Mouse (Mus musculus) spleen, adult 12 weeks (tissue): Measurements from ENCODE around the gene Trak1.

Experiments
- DNase-seq: peaks from one replicate; pipeline ENCODE4 v3.0.0; 2022; ENCODE audit warnings: low spot score

The Trak1 gene

DNA sequence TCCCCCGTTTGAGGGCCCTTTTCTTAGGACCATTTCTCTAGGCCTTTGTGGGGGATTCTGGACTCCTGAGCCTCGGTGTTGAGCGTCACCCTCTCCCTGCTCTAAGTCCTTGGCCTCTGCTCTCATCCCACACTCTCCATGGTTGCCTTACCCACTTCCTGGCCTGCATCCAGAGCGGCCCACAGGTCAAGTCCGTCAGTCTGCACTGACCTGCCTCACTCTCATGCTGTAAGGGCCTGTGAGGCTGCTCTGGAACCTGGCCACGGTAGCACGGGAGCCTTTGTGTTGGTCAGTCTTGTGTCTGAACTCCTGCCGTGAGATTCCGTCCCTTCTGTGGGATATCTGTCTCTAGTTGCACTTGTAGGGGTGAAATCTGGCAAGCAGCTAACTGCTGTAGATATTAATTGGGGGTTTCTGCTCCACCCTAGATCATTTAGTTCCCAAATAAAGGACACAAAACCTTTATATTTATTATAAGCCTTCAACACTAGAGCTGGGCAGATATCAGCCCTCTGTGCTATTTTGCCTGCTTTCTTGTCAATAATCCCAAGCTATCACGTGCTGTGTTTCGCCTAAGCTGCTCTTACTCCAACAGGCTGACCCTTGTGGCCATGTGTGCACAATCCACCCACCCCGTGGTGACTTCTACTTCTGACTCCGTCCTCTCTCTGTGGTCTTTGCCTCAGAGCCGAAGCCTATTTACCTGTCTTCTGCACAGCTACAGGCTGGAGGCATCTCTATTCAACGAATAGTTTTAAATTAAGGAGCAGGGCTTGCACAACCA is 136.6 kb downstream of the Trak1 start:
- no peak for DNase-seq

DNA sequence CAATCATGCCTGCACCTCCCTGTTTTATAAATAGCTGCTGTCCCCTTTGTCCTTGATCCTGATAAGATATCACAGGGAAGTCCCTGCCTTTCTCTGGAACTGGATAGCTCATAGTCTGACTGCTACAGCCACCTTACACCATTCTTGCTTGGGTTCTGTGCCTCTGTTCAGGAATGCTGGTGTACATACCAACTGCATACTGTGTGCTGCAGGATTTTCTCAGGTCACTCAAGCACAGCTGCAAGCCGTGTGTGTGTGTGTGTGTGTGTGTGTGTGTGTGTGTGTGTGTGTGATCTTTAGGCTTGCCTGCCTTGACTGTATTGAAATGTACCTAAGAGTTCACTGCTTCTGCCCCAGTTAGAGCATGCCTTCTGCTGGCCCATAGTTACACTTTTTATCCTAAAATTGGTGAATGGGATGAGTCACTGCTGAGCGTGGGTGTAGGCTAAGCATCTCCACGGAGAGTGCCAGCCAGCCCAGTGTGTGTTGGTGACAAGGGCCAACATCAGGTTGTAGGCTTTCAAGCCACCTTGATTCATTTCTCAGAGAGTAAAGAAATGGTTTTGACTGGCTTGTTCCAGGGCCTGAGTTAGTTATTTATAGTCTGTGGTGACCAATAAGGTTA is 138.1 kb downstream of the Trak1 start:
- DNase-seq, result no peak

DNA sequence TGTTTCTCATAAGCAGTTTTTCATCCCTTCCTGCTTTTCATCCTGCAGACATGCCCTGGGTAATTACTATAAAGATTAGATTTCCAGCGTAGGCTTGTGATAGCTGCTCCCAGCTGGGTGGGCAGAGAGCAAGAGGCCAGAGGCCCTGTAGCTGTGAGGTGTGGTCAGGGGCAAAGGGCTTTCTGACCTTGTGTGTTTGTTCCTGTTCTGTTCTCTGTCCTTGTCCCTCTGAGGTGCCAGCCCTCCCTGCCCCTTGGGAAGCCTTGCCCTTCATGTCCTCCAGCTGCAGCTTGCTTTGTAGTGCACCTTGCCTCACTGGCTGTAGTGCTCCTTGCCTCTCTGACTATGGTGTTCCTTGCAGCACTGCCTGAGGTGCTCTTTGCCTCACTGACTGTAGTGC is 139.2 kb downstream of the Trak1 start:
- no peak for DNase-seq

DNA sequence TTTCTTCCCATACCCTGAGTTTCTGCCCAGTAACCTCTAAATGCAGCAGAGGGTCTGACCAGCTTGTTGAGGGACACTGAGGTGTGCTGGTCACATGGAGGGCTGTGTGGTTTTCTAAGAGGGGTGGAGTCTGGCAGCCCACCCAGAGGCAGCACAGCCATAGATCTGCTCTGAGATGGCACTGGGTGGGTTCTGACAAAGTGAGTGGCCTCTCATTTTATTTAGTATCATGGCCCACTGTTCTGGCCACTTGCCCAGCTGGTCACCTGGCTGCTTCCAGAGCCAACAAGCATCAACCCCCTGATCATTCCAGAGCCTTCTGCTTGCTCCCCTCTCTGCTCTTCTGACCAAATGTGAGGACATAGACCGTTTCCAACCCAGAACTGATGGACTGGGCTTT is 144.8 kb downstream of the Trak1 start:
- no peak for DNase-seq

DNA sequence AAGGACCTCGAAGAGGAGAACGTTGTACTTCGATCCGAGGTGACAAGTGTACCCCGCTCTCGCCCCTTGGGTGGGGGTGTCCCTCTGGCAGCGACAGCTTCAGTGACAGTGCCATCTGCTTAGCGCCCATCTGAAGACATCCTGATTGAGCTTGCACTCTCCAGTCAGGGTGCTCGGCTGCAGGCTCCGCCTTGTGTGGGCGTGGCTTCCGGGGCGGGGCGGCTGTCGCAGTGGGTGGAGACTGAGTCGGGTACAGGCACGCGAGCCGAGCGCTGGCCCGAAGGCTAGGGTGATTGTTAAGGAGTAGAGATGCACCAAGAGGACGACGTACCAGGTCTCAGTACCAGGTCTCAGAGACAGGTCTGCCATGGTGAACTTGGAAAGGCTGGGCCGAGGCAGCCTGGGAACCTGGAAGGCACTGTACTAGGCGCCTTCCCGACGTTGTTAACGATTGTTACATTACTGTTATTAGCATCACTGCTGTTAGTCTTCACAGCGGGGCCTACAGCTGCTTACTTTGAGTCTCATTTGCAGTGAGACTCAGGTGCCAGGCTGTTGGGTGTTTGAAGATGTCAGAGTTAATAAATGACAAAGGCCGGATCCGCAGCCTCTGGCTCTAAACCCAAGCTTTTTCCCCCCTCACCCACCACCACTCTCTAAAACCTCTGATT is 146.5 kb downstream of the Trak1 start:
- DNase-seq, result no peak

DNA sequence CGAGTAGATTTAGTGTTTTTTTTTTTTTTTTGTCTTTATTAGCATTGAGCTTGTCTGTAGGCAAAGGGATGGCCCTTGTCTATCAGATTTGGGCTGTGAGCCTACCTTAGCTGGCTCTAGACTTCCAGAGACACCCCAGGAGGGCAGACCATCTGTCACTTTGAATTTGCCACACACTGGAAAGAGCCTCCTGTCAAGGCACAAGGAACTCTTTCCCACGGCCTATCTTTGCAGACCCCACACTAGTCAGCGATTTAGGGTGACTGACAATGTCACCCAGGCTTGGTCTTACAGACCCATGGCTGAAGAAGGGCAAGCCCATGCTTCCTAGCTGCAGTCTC is 147.0 kb downstream of the Trak1 start:
- no peak for DNase-seq

DNA sequence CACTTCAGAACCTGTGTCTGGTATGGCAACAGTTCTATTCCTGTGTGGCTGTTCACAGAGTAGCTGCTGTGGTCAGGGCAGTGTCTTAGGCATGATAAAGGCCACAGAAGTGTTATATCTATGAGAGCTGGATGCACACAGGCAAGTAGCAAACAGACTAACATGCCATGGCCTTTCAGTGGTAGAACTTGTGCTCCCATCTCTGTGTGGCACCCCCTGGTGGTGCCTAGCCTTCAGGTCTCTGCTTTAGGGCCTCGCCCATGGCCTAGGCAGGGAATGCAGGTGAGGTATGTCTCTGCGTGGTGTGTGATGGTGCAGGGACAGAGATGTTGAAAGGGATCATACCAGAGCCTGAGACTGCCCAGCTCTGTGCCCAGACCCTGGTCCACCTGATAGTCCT is 148.1 kb downstream of the Trak1 start:
- peak; percentile 33 for DNase-seq

DNA sequence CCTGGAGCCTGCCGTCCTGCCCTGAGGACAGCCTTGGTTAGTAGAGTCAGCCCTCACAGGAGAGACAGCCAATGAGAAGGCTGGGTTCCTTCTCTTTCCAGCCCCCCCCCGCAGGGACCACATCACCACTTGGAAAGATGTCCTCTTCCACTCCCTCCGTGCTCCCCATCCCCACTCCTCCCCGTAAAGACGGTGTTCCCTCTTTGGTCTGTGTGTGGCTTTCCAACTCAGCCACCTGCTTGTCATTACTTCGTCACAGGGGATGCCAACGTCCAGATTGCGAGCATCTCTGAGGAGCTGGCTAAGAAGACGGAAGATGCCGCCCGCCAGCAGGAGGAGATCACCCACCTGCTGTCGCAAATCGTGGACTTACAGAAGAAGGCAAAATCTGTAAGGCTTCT is 149.1 kb downstream of the Trak1 start:
- no peak for DNase-seq

DNA sequence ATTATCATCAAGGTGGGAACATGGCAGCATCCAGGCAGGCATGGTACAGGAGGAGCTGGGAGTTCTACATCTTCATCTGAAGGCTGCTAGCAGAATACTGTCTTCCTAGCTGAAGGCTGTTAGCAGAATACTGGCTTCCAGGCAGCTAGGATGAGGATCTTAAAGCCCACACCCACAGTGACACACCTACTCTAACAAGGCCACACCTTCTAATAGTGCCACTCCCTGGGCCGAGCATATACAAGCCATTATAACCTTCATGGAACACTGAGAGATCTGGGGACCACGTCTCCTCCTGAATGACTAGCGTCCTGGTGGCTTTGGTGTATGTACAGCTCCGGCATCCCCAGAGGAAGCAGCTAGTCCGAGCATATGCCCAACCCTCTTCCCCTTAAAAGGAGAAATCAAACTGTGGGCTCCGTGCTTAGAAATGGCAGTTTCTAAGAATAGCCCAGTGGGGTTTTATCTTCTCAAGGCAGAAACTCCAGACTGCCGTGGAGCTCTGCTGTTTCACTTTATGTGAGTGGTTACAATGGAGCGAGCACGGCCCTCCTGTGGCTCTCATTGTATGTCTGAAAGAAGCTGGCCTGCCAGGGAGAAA is 155.1 kb downstream of the Trak1 start:
- DNase-seq, result peak; percentile 19

DNA sequence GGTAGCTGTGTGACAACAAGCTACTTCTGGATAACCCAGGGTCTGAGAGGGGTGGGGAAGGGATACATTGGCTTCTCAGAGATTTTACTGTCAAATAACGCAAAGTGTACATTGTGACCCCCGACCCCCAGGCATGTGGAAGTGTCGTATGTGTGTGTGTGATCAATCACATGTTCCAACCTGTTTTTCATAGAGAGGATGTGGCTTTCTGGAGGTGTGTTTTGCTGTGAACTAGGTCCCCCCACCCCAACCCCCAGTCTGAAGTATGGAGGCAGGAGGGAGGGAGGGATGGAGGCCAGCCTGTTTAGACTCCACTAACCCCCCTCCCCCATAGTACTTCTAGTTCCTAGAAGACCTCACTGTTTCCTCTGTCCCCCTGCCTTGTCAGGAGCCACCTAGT is 157.6 kb downstream of the Trak1 start:
- no peak for DNase-seq

DNA sequence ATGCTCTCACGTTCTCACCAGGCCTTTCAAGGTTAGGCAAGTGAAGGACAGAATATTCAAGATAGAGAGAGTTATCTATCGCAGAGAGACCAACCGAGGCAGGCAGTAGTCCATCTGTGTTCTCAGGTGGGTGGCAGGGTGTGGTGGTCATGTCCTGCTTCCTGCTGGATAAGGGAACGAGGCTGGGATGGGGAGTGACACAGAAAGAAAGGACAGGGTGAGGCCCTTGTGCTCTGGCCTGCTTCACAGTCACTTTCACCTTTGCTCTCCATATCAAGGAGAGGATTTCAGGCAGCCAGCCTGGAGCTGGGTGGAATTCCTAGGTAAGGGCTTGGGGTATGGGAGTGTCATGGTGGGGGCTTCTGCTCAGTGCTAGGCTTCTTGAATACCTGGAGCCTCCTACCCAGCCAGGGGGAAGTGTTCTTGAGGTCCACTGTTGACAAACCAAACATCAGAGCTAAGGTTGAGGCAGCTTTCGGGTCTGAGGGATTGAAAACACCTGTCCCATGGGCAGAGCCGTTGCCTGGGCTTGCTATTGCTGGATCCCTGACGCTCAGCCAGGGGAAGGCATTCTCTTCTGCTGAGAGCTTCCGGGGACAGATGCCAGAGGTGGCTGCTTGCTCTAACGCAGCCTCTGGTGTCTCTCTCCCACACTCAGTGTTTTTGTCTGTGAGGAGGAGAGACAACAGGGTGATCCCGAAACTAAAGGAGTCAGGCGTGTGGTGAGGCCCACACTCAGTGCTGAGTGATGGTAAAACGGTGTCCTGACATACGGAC is 159.6 kb downstream of the Trak1 start:
- DNase-seq, result no peak

DNA sequence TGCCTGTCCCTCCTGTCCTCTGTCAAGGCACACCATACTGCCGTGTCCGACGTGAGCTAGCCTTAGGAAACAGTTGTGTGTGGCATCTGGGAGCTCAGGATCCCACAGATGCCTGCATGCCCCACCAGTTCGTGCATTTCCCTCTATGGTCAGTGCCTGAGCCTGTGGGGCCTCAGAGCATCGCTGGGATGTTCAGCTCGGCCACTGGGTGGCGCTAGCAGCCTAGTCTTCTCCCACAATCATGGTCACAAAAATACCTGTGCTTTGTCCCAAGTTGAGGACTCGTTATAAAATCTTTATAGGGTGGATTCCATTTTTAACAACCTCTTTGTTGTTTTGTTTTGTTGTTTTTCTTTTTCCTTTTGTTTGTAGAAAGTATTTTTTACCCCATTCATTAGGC is 161.2 kb downstream of the Trak1 start:
- peak; percentile 33 for DNase-seq

DNA sequence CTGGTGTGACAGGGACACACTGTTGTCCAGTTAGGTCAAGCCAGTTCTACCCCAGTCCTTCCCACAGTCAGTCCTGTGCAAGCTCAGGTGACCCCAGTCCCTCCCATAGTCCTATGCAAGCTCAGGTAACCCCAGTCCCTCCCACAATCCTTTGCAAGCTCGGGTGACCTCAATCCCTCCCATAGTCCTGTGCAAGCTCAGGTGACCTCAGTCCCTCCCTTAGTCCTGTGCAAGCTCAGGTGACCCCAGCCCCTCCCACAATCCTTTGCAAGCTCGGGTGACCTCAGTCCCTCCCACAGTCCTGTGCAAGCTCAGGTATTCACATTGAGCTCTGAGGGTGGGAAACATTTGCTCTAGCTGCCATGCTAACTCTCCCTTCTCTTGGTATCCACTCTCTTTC is 162.6 kb downstream of the Trak1 start:
- no peak for DNase-seq

DNA sequence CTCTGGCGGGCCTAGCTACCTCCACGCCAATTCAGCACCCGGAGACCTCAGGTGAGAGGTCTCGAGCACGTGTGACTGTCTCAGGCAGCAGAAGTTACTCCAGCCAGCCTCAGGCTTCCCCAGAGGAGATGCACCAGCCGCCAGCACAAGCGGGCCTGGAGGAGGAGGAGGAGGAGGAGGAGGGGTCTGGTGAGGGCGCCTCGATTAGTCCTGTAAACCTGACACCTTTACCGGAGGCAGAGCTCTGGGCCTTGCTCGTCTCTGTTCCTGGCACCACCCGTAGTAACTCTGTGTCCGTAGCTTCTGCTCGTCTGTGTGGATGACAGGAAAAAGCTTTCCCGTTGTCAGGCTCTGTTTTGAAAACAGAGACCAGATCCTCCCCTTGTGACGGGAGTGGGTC is 163.2 kb downstream of the Trak1 start:
- DNase-seq, result no peak

DNA sequence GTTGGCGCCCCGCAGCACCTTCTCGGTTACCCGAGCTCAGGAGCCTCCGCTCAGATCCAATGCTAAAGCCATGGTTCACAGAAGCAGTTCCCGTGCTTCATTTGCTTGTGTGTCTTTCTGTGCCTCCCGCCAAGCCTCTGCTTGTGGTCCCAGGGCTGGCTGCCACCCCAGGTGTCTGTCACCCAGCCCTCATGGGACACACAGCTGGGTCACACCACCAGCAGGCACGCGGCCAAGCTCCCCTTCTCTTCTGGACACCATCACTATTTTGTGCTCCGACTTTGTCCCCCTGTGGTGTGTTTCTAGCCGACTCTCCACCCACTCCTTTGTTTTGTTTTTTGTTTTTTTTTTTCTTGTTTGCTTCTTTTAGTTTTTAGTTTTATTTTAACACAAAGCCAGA is 170.2 kb downstream of the Trak1 start:
- DNase-seq, result no peak

DNA sequence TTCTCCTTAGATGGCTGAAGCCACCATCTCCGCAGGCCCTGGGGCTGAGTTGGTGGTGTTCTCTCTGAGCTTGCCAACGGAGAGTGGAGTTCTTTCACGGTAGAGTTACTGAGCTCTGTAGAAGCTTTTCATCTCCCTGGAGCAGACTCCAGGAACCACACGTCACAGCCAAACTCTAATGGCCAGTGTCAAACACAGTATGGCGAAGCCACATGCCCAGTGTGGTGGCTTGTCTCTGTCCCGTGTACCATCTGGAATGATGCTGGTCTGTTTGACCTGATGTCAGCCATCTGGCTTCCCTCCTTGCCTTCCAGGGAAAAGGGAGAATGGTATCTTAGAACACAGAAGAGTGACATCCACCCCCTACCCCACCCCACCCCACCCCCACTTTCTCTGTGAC is 172.4 kb downstream of the Trak1 start:
- no peak for DNase-seq

DNA sequence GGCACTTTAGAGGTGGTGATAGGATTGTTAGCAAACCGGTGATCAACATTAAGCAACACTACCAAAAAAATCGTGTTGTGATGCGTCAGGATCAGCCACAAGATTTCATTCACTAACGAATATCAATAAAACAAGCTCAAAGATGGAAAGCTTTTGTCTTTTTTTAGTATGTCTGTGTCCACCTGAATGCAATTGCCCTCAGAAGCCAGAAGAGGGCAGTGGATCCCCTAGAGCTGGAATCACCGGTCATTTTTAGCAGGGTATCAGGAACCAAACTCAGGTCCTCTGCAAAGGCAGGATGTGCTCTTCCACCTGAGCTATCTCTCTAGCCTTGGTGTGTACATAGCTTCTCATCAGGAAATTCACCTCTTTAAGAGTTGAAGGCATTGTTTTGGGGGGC is 177.5 kb downstream of the Trak1 start:
- DNase-seq, result no peak

DNA sequence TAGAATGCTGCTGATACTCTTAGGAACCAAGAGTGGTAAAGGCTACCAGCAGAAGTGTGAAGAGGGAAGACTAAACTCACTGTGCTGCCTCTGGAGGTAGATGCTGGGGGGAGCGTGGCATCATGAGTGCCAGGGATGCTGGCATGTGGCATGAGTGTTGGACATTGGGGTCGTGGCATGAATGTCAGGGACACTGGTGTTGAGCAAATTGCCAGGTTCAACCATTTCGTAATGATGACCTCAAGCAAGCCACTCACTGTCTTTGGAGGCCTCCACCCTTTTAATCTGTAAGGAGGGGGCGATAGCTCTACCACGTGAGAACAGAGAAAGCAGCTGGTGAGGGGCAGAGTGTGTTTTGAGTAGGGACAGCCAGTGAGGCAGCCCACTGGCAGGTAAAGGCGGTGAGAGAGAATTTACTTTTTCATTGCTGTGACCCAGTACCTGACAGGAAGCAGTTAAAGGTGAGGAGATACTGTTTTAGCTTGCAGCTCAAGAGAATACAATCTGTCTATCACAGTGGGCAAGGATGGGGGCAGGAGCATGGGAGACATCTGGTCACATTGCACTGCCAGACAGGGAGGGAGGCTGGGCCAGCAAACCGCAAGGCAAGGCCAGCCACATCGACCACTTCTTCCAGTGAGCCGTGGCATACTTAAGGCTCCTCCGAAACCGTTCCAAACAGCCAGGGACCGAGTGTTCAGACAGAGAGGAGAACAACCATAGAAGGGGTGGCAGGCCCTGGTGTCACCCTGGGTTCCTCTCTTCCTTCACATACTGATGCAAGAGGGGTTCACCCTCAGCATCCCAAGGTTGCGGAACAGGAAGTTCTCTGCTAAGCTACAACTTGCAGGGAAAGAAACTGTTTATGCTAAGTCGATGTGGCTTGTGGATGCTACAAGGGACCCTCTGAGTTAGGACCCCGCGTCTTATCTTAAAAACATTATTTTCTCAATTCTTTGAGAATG is 178.5 kb downstream of the Trak1 start:
- DNase-seq, result no peak

DNA sequence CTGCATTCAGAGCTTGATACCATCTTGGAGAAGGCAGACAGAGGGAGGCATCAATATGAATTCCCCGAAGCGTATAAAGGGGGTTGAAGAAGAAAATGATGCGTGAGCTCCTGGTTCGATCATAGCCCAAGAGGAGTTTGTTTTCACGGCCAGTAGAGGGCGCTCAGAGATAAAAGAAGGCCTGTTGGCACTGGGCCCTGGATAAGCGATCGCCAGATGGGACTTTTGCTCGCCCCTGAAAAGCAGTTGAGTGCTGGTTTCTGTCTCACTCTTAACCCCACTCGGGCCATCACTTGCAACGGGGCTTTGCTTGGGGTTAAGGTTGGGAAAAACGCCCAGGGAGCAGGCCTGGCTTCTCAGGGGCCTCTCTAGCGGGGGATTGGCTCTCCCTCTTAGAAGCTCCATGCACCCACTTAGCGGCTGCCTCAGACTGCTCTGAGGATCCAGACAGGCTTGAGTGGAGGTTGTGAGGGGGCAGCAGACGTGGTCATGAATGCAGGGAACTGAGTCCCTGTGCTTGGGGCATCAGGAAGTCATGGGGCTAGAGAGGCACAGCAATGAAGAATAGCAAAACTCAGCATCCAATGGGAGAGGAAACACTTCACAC is 180.1 kb downstream of the Trak1 start:
- DNase-seq, result peak; percentile 42

DNA sequence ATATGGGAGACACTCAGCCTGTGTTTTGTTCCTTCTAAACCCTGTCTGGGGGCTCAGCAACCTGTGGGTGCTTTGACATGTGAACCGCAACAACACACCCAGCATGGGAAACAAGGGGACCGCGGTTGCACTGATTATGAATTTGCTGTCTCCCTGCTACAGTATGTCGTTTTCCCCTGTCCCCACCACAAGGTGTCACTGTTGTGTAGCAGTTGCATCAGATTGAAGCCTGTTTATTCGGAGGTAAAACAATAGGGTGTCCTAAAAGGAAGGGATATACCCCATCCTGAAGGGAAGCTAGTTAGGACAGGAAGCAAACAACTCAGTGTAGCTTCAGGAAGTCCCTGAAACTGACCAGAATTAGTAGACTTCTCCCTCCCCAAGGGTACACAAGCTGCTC is 182.2 kb downstream of the Trak1 start:
- DNase-seq, result no peak

DNA sequence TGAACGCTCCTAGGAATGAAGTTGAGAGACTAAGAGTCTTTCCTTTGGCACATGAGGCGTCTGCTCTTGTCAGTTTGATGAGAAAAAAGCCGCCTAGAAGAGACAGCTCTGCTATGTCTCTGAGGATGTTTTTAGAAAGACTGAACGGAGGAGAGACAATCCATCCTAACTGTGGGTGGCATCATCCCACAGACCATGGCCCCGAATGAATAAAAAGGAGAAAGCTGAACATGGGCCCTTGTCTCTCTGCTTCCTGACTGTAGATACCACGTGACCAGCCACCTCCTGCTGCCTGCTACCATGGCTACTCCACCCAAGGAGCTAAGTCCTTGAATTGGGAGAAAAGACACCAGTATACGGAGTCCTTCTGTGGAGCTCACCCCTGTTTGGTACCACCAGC is 189.9 kb downstream of the Trak1 start:
- no peak for DNase-seq
